Mouse (Mus musculus) heart, embryonic 16.5 days (tissue): ENCODE data around the gene Xlr. TPM values are rescaled to one million over a fixed set of nuclear protein-coding genes. Genes with fewer than 3 reads are reported as not detected.
"Not testable (repeated sequence)": the region's sequence is repeated elsewhere in the genome, so short reads cannot be mapped to it uniquely, and the experiment has no call there.

Experiments
- ATAC-seq: fragments of 200-750 bp; cut with Nextera tagmentation; replicated peaks from 2 replicates; pipeline ENCODE4 v1.8.0; 2017; ENCODE audit warnings: moderate number of reproducible peaks; ENCODE audit not compliant: insufficient read depth, low FRiP score; ENCODE audit errors: extremely low read depth
- H3K27ac ChIP-seq: fragments of 300-500 bp; sonication (generic); 2 replicates; pipeline ENCODE4 v1.5.1; 2014; ENCODE audit warnings: mild to moderate bottlenecking, low read length, control low read depth, moderate library complexity
- H3K27me3 ChIP-seq: fragments of 300-500 bp; sonication (generic); 2 replicates; pipeline ENCODE4 v1.6.1; 2014; ENCODE audit warnings: low read length, mixed read lengths; ENCODE audit not compliant: control insufficient read depth, insufficient read depth
- H3K36me3 ChIP-seq: fragments of 300-500 bp; sonication (generic); 2 replicates; pipeline ENCODE4 v1.6.1; 2014; ENCODE audit not compliant: control insufficient read depth, insufficient read depth
- H3K4me1 ChIP-seq: fragments of 300-500 bp; sonication (generic); 2 replicates; pipeline ENCODE4 v1.6.1; 2014; ENCODE audit warnings: low read length, mixed read lengths; ENCODE audit not compliant: control insufficient read depth, insufficient read depth
- H3K4me2 ChIP-seq: fragments of 300-500 bp; sonication (generic); 2 replicates; pipeline ENCODE4 v1.6.1; 2014; ENCODE audit warnings: low read depth, mild to moderate bottlenecking, control low read depth, low read length
- H3K4me3 ChIP-seq: fragments of 300-500 bp; sonication (generic); 2 replicates; pipeline ENCODE4 v1.5.1; 2014; ENCODE audit warnings: mild to moderate bottlenecking, control low read depth, low read length
- H3K9ac ChIP-seq: fragments of 300-500 bp; sonication (generic); 2 replicates; pipeline ENCODE4 v1.6.1; 2014; ENCODE audit warnings: low read length, control low read depth
- H3K9me3 ChIP-seq: fragments of 300-500 bp; sonication (generic); replicated peaks from 2 replicates; pipeline ENCODE4 v1.6.1; 2016; ENCODE audit warnings: low read length; ENCODE audit not compliant: control insufficient read depth
- WGBS: fragments of 180-500 bp; shearing (Covaris S2); extraction: QIAGEN DNeasy Blood & Tissue Kit; methylation state at CpG from one replicate; pipeline ENCODE4 v1.1.7; 2014; 5-methylcytosine and 5-hydroxymethylcytosine counted together
- polyA plus RNA-seq: library from polyadenylated mRNA; unstranded; fragments of >200 nt; fragmentation: Nextera tagmentation; extraction: Ambion mirVana; gene quantifications from 2 replicates; pipeline ENCODE4 v1.2.1, GENCODE M21; 2015

Xlr gene
- polyA plus RNA-seq: 2.7 and 3.2 TPM in 2 replicates

GRCm38 (mm10) chrX:53797519-53797918 lies at the start of gene Xlr:
Gene Xlr (minus strand): TSS chrX:53797706.
- 73% methylated on average over 11 of the region's 11 CpGs for WGBS

GRCm38 (mm10) chrX:53799074-53799473 lies 1.6 kb upstream of the Xlr start:
- Histone ChIP-seq H3K4me2 (no peak overlapping the region), H3K27ac (no peak overlapping the region), H3K27me3 (no peaks in the 10 kb centered on the region), H3K9me3 (no peaks in the 10 kb centered on the region), H3K36me3 (no peaks in the 10 kb centered on the region), H3K9ac (no peak overlapping the region), H3K4me3 (no peak overlapping the region), H3K4me1 (no peaks in the 10 kb centered on the region)
- 37% methylated on average over 3 of the region's 3 CpGs for WGBS
- ATAC-seq: no peak

More at GRCm38 (mm10) chrX:53797519-53797918, at the start of gene Xlr:
- not testable (repeated sequence) for H3K9me3 ChIP-seq, H3K36me3 ChIP-seq, H3K27me3 ChIP-seq, H3K4me1 ChIP-seq, ATAC-seq, H3K9ac ChIP-seq, H3K27ac ChIP-seq, H3K4me2 ChIP-seq, H3K4me3 ChIP-seq

GRCm38 (mm10) chrX:53776276-53776675 lies 21.2 kb downstream of the Xlr start, which contains the start of gene Zfp36l3:
Gene Zfp36l3 (minus strand): TSS chrX:53776394.
- Histone ChIP-seq H3K27me3 (no peaks in the 10 kb centered on the region), H3K4me2 (no peak within 1 kb of the TSS), H3K36me3 (no peaks in the 10 kb centered on the region), H3K9me3 (no peaks in the 10 kb centered on the region; the same call in 1 of the 2 replicates), H3K4me1 (no peaks in the 10 kb centered on the region), H3K4me3 (no peak within 1 kb of the TSS), H3K27ac (no peak within 1 kb of the TSS), H3K9ac (no peak within 1 kb of the TSS)
- 86% methylated on average over 12 of the region's 12 CpGs for WGBS
- ATAC-seq: no peak

- H3K4me1 ChIP-seq: no peaks in the 10 kb centered on the region
- peaks cover 7% of the 10 kb centered on the region for H3K9me3 ChIP-seq
- WGBS: 89% methylated on average over 16 of the region's 16 CpGs
- no peak within 1 kb of the TSS for H3K4me3 ChIP-seq
- no peak within 1 kb of the TSS for H3K4me2 ChIP-seq
- H3K27me3 ChIP-seq: no peaks in the 10 kb centered on the region
- H3K9ac ChIP-seq: no peak within 1 kb of the TSS
- ATAC-seq: no peak
- no peak within 1 kb of the TSS for H3K27ac ChIP-seq
- H3K36me3 ChIP-seq: no peaks in the 10 kb centered on the region
Measured at GRCm38 (mm10) chrX:53757736-53758135, 39.8 kb downstream of the Xlr start, which contains the start of gene 1700013H16Rik. Gene 1700013H16Rik (minus strand): TSS chrX:53757831.

- no peak overlapping the region for H3K27ac ChIP-seq
- ATAC-seq: no peak
- peaks cover 6% of the 10 kb centered on the region for H3K9me3 ChIP-seq
- no peaks in the 10 kb centered on the region for H3K27me3 ChIP-seq
- H3K4me1 ChIP-seq: no peaks in the 10 kb centered on the region
- 84% methylated on average over 1 of the region's 1 CpGs for WGBS
- H3K36me3 ChIP-seq: no peaks in the 10 kb centered on the region
- no peak overlapping the region for H3K9ac ChIP-seq
- no peak overlapping the region for H3K4me2 ChIP-seq
- no peak overlapping the region for H3K4me3 ChIP-seq
Measured at GRCm38 (mm10) chrX:53752851-53753250, 44.7 kb downstream of the Xlr start.

- WGBS: 76% methylated on average over 2 of the region's 2 CpGs
- no peaks in the 10 kb centered on the region for H3K9me3 ChIP-seq
Measured at GRCm38 (mm10) chrX:53728967-53729366, 68.5 kb downstream of the Xlr start.

More at GRCm38 (mm10) chrX:53728967-53729366, 68.5 kb downstream of the Xlr start:
- Histone ChIP-seq H3K4me1 (no peaks in the 10 kb centered on the region), H3K4me2 (no peak overlapping the region), H3K9ac (no peak overlapping the region), H3K4me3 (no peak overlapping the region), H3K27me3 (no peaks in the 10 kb centered on the region), H3K36me3 (no peaks in the 10 kb centered on the region), H3K27ac (no peak overlapping the region)
- ATAC-seq: no peak

Other genes with a start within 250 kb of the Xlr start
- 43.8 and 46.4 TPM in 2 replicates for gene Rtl8c, start 189.7 kb downstream of the Xlr start, polyA plus RNA-seq
- gene Gm14597, start 188.7 kb downstream of the Xlr start, polyA plus RNA-seq: not detected in 2 replicates
- gene Rtl8a, start 154.0 kb downstream of the Xlr start, polyA plus RNA-seq: 99.3 and 105 TPM in 2 replicates
- gene Rtl8b, start 127.3 kb downstream of the Xlr start, polyA plus RNA-seq: 77.3 and 84.1 TPM in 2 replicates
- gene 4930502E18Rik, start 72.9 kb downstream of the Xlr start, polyA plus RNA-seq: 0.20 and 0.37 TPM in 2 replicates
- gene 1700013H16Rik, start 39.9 kb downstream of the Xlr start, polyA plus RNA-seq: not detected in 2 replicates
- gene Zfp36l3, start 21.3 kb downstream of the Xlr start, polyA plus RNA-seq: not detected in 2 replicates